Mouse (Mus musculus) embryonic fibroblast, embryonic 13.5 days (primary cell): ENCODE measurements around the gene E330021D16Rik.

Experiments used
- CTCF ChIP-seq: IDR thresholded peaks from 2 replicates; pipeline ENCODE4 v1.5.1; 2011; ENCODE audit warnings: mild to moderate bottlenecking, control low read depth, low read length, moderate library complexity, borderline replicate concordance; ENCODE audit not compliant: insufficient read depth
- POLR2A ChIP-seq: IDR thresholded peaks from 2 replicates; pipeline ENCODE4 v1.6.1; 2011; ENCODE audit warnings: low read depth, mild to moderate bottlenecking, control low read depth, low read length, moderate library complexity

GRCm38 (mm10) chr6:136383218-136383617 is 32.2 kb downstream of the E330021D16Rik start:
- no peak for TF ChIP-seq POLR2A
- TF ChIP-seq CTCF, result no peak
